Mouse (Mus musculus) limb, embryonic 14.5 days (tissue): ENCODE results near the gene Sgf29. TPM values are rescaled to one million over a fixed set of nuclear protein-coding genes. Genes with fewer than 3 reads are reported as not detected.

Experiments used
- ATAC-seq: fragments of 200-750 bp; cut with Nextera tagmentation; 2 replicates; pipeline ENCODE4 v1.8.0; 2017; ENCODE audit warnings: low read depth, moderate number of reproducible peaks, moderate TSS enrichment; ENCODE audit not compliant: low FRiP score
- DNase-seq: peaks from one replicate; pipeline ENCODE4 v3.0.0-alpha.2; 2015; ENCODE audit warnings: low spot score
- H3K27ac ChIP-seq: fragments of 300-500 bp; sonication (generic); replicated peaks from 2 replicates; pipeline ENCODE4 v1.5.1; 2014; ENCODE audit warnings: low read depth, mild to moderate bottlenecking, low read length, moderate library complexity, mixed read lengths
- H3K27me3 ChIP-seq: fragments of 300-500 bp; sonication (generic); 2 replicates; pipeline ENCODE4 v1.6.1; 2014; ENCODE audit warnings: low read length, mixed read lengths; ENCODE audit not compliant: control insufficient read depth, insufficient read depth
- H3K36me3 ChIP-seq: fragments of 300-500 bp; sonication (generic); 2 replicates; pipeline ENCODE4 v1.6.1; 2014; ENCODE audit warnings: mild to moderate bottlenecking, low read length, moderate library complexity, mixed read lengths; ENCODE audit not compliant: control insufficient read depth, insufficient read depth
- H3K4me1 ChIP-seq: fragments of 300-500 bp; sonication (generic); 2 replicates; pipeline ENCODE4 v1.6.1; 2014; ENCODE audit warnings: antibody characterized with exemption, low read length, mixed read lengths; ENCODE audit not compliant: control insufficient read depth, insufficient read depth
- H3K4me2 ChIP-seq: fragments of 300-500 bp; sonication (generic); replicated peaks from 2 replicates; pipeline ENCODE4 v1.6.1; 2014; ENCODE audit warnings: low read depth, mild to moderate bottlenecking, low read length, moderate library complexity; ENCODE audit not compliant: severe bottlenecking
- H3K4me3 ChIP-seq: fragments of 300-500 bp; sonication (generic); replicated peaks from 2 replicates; pipeline ENCODE4 v1.5.1; 2014; ENCODE audit warnings: low read length
- H3K9ac ChIP-seq: fragments of 300-500 bp; sonication (generic); 2 replicates; pipeline ENCODE4 v1.6.1; 2014; ENCODE audit warnings: mild to moderate bottlenecking, low read depth, low read length, moderate library complexity; ENCODE audit not compliant: severe bottlenecking
- H3K9me3 ChIP-seq: fragments of 300-500 bp; sonication (generic); 2 replicates; pipeline ENCODE4 v1.6.1; 2016; ENCODE audit warnings: low read length; ENCODE audit not compliant: control insufficient read depth
- POLR2A ChIP-seq: fragments of 200-500 bp; IDR thresholded peaks from 2 replicates; pipeline ENCODE4 v1.8.0; 2012; ENCODE audit warnings: inconsistent platforms, mild to moderate bottlenecking, moderate library complexity, borderline replicate concordance; ENCODE audit not compliant: insufficient read depth, insufficient read length; ENCODE audit errors: extremely low read depth
- WGBS: fragments of 180-500 bp; shearing (Covaris S2); extraction: QIAGEN DNeasy Blood & Tissue Kit; methylation state at CpG from one replicate; pipeline ENCODE4 v1.1.7; 2014; 5-methylcytosine and 5-hydroxymethylcytosine counted together
- polyA plus RNA-seq, 2 experiments: library from polyadenylated mRNA; depleted of rRNA in 1 of 2; stranded (reverse) in 1 of 2; unstranded in 1 of 2; fragments of >200 nt; fragmentation: Nextera tagmentation in 1 of 2; extraction: Ambion mirVana in 1 of 2; gene quantifications; 2 replicates each; pipeline versions ENCODE4 v1.2.1 to v1.2.3; 2012 to 2014

Sgf29 gene
- polyA plus RNA-seq, 2 experiments, result 49.8 to 56.0 TPM

- Histone ChIP-seq H3K27ac (no peak overlapping the region), H3K9ac (no peak overlapping the region), H3K9me3 (no peaks in the 10 kb centered on the region), H3K27me3 (no peaks in the 10 kb centered on the region), H3K4me3 (no peak overlapping the region), H3K4me2 (no peak overlapping the region), H3K36me3 (no peaks in the 10 kb centered on the region), H3K4me1 (no peaks in the 10 kb centered on the region)
- TF ChIP-seq POLR2A, result no peak
- DNase-seq (no peak), ATAC-seq (no peak)
- 92% methylated on average over 3 of the region's 3 CpGs for WGBS
Measured at GRCm38 (mm10) chr7:126655695-126656094, 6.6 kb downstream of the Sgf29 start.

GRCm38 (mm10) chr7:126657522-126657921, 8.4 kb downstream of the Sgf29 start:
- H3K9ac ChIP-seq, result no peak overlapping the region

DNA sequence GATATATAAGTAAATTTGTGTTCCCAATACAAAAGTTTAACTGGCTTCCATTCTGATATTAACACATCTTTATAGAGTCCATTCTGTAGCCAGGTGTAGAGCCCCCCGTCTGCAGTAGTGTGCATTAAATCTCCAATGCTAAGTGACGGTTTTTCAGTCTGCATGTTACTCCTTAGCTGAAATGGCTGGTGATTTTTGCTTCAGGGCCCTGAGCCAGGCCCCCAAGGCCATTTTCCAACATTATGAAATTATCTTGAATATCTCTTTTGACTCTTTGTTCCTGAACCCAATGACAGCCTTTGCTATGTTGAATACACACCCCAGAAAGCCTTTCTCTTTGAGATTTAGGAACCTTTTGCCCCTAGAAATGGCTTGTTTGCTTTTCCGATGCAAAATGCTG, 10.7 kb downstream of the Sgf29 start:
- DNase-seq (no peak), ATAC-seq (no peak)
- 71% methylated on average over 3 of the region's 3 CpGs for WGBS
- Histone ChIP-seq H3K36me3 (peaks cover 22% of the 10 kb centered on the region), H3K9ac (no peak overlapping the region), H3K4me1 (no peaks in the 10 kb centered on the region), H3K27me3 (no peaks in the 10 kb centered on the region), H3K9me3 (no peaks in the 10 kb centered on the region), H3K4me3 (no peak overlapping the region), H3K4me2 (no peak overlapping the region), H3K27ac (no peak overlapping the region)
- TF ChIP-seq POLR2A, result no peak

More at GRCm38 (mm10) chr7:126657522-126657921, 8.4 kb downstream of the Sgf29 start:
- no peaks in the 10 kb centered on the region for H3K9me3 ChIP-seq
- no peaks in the 10 kb centered on the region for H3K4me1 ChIP-seq
- WGBS, result 82% methylated on average over 1 of the region's 1 CpGs
- no peak overlapping the region for H3K4me2 ChIP-seq
- H3K4me3 ChIP-seq, result no peak overlapping the region
- ATAC-seq, result no peak
- H3K27ac ChIP-seq, result no peak overlapping the region
- peaks cover 9% of the 10 kb centered on the region; the same call in 1 of the 2 replicates for H3K36me3 ChIP-seq
- no peak for DNase-seq
- no peaks in the 10 kb centered on the region for H3K27me3 ChIP-seq
- TF ChIP-seq POLR2A, result no peak

DNA sequence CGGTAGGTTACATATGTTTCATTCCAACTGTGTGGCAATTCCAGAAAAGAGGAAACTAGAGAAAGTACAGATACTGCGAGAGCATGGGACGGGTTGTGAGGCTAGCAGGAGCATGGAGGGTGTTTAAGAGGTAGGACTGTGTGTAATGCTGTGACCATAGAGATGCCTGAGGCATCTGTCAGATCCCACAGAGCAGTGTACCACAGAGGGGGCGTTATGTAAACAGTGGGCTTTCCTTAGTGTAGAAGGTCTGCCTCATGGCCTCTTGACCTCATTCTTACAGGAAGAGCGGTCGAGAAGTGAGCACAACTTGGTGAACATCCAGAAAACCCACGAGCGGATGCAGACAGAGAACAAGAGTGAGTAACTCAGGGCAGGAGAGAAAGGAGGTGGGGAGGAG, 14.5 kb downstream of the Sgf29 start:
- no peak overlapping the region for H3K9ac ChIP-seq
- no peak overlapping the region for H3K4me3 ChIP-seq
- no peak overlapping the region for H3K4me2 ChIP-seq
- peaks cover 33% of the 10 kb centered on the region for H3K36me3 ChIP-seq
- DNase-seq (no peak), ATAC-seq (no peak)
- no peaks in the 10 kb centered on the region for H3K27me3 ChIP-seq
- H3K9me3 ChIP-seq, result no peaks in the 10 kb centered on the region
- H3K4me1 ChIP-seq, result no peaks in the 10 kb centered on the region
- WGBS, result 79% methylated on average over 8 of the region's 8 CpGs
- no peak overlapping the region for H3K27ac ChIP-seq
- TF ChIP-seq POLR2A, result no peak

DNA sequence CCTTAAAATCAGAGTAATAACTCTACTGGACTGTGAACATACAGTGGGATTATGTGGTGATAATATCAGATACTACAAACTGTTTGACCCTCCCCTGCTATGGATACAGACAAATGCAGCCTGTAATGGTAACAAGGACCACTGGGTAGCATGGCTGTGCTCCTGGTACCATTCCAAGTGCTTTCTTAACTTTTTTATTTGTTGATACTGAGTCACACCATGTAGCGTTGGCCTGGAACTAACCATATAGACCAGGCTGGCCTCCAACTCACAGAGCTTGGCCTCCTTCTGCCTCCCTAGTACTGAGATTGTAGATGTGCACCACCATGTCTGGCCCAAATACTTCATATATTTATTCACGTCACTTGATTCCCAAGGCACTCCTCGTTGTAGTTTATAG, 16.2 kb downstream of the Sgf29 start:
- no peak for DNase-seq
- Histone ChIP-seq H3K4me1 (no peaks in the 10 kb centered on the region), H3K27ac (no peak overlapping the region), H3K27me3 (no peaks in the 10 kb centered on the region), H3K4me3 (no peak overlapping the region), H3K9me3 (no peaks in the 10 kb centered on the region), H3K4me2 (no peak overlapping the region), H3K36me3 (peaks cover 33% of the 10 kb centered on the region), H3K9ac (no peak overlapping the region)
- WGBS, result 88% methylated on average over 3 of the region's 3 CpGs
- no peak for ATAC-seq
- TF ChIP-seq POLR2A, result no peak
